Mouse (Mus musculus) lung, embryonic 14.5 days (tissue): ENCODE measurements around the gene Pgd. TPM values are rescaled to one million over a fixed set of nuclear protein-coding genes. Genes with fewer than 3 reads are reported as not detected.
A peak's percentile ranks its signal among the peaks of the same experiment; 100 is the strongest.

Experiments used
- ATAC-seq: fragments of 200-750 bp; cut with Nextera tagmentation; 2 replicates; pipeline ENCODE4 v1.8.0; 2017; ENCODE audit warnings: mild to moderate bottlenecking, moderate TSS enrichment, moderate library complexity; ENCODE audit not compliant: insufficient read depth
- DNase-seq: peaks from one replicate; pipeline ENCODE4 v3.0.0-alpha.2; 2015
- H3K27ac ChIP-seq: fragments of 300-500 bp; sonication (generic); 2 replicates; pipeline ENCODE4 v1.5.1; 2014; ENCODE audit warnings: low read depth, mild to moderate bottlenecking, moderate library complexity
- H3K27me3 ChIP-seq: fragments of 300-500 bp; sonication (generic); 2 replicates; pipeline ENCODE4 v1.6.1; 2014; ENCODE audit warnings: low read length, control low read depth; ENCODE audit not compliant: insufficient read depth
- H3K36me3 ChIP-seq: fragments of 300-500 bp; sonication (generic); 2 replicates; pipeline ENCODE4 v1.6.1; 2014; ENCODE audit warnings: control low read depth; ENCODE audit not compliant: insufficient read depth
- H3K4me1 ChIP-seq: fragments of 300-500 bp; sonication (generic); 2 replicates; pipeline ENCODE4 v1.6.1; 2014; ENCODE audit warnings: antibody characterized with exemption, control low read depth; ENCODE audit not compliant: insufficient read depth
- H3K4me2 ChIP-seq: fragments of 300-500 bp; sonication (generic); 2 replicates; pipeline ENCODE4 v1.6.1; 2014; ENCODE audit warnings: mild to moderate bottlenecking
- H3K4me3 ChIP-seq: fragments of 300-500 bp; sonication (generic); 2 replicates; pipeline ENCODE4 v1.5.1; 2014; ENCODE audit warnings: low read depth, low read length
- H3K9ac ChIP-seq: fragments of 300-500 bp; sonication (generic); 2 replicates; pipeline ENCODE4 v1.6.1; 2014
- H3K9me3 ChIP-seq: fragments of 300-500 bp; sonication (generic); 2 replicates; pipeline ENCODE4 v1.6.1; 2016; ENCODE audit warnings: low read depth, low read length, control low read depth
- CTCF ChIP-seq: IDR thresholded peaks from 2 replicates; pipeline ENCODE4 v1.5.1; 2016; ENCODE audit warnings: antibody characterized with exemption, low read depth
- WGBS: fragments of 180-500 bp; shearing (Covaris S2); extraction: QIAGEN DNeasy Blood & Tissue Kit; methylation state at CpG from one replicate; pipeline ENCODE4 v1.1.7; 2014; 5-methylcytosine and 5-hydroxymethylcytosine counted together
- polyA plus RNA-seq: library from polyadenylated mRNA; unstranded; fragments of >200 nt; fragmentation: Nextera tagmentation; extraction: Ambion mirVana; gene quantifications from 2 replicates; pipeline ENCODE4 v1.2.1, GENCODE M21; 2014

Pgd gene
- polyA plus RNA-seq, 1 experiment from 2014 or later = 47.0 TPM

GRCm38 (mm10) chr4:149133395-149133794, 33.2 kb downstream of the Pgd start:
- Histone ChIP-seq H3K27ac (no peak overlapping the region), H3K36me3 (peaks cover 32% of the 10 kb centered on the region; the same call in 1 of the 2 replicates), H3K9ac (no peak overlapping the region), H3K27me3 (no peaks in the 10 kb centered on the region), H3K4me1 (no peaks in the 10 kb centered on the region), H3K9me3 (no peaks in the 10 kb centered on the region), H3K4me3 (no peak overlapping the region), H3K4me2 (no peak overlapping the region)
- ATAC-seq = no peak
- WGBS = 75% methylated on average over 5 of the region's 5 CpGs
- no peak for TF ChIP-seq CTCF
- DNase-seq = no peak

GRCm38 (mm10) chr4:149131789-149132565, 34.6 kb downstream of the Pgd start:
- no peak for TF ChIP-seq CTCF
- Histone ChIP-seq H3K36me3 (peaks cover 40% of the 10 kb centered on the region; the same call in 1 of the 2 replicates), H3K4me2 (0 out of 2 replicates have a peak overlapping the region, but pooled peaks have one; percentile 7), H3K4me1 (no peaks in the 10 kb centered on the region), H3K9me3 (no peaks in the 10 kb centered on the region), H3K27ac (no peak overlapping the region), H3K4me3 (no peak overlapping the region), H3K27me3 (no peaks in the 10 kb centered on the region), H3K9ac (no peak overlapping the region)
- WGBS = 59% methylated on average over 21 of the region's 21 CpGs
- ATAC-seq = no peak
- no peak for DNase-seq

GRCm38 (mm10) chr4:149131021-149131752, 35.4 kb downstream of the Pgd start:
- Histone ChIP-seq H3K4me2 (no peak overlapping the region), H3K9ac (no peak overlapping the region), H3K27me3 (no peaks in the 10 kb centered on the region), H3K27ac (no peak overlapping the region), H3K9me3 (no peaks in the 10 kb centered on the region), H3K4me3 (no peak overlapping the region), H3K4me1 (no peaks in the 10 kb centered on the region), H3K36me3 (peaks cover 41% of the 10 kb centered on the region; the same call in 1 of the 2 replicates)
- DNase-seq = no peak
- ATAC-seq = no peak
- TF ChIP-seq CTCF = no peak
- WGBS = 79% methylated on average over 23 of the region's 23 CpGs

- no peak overlapping the region for H3K9ac ChIP-seq
- 50% methylated on average over 18 of the region's 18 CpGs for WGBS
- H3K9me3 ChIP-seq = no peaks in the 10 kb centered on the region
- H3K27ac ChIP-seq = peak overlapping the region; percentile 36; the same call in 1 of the 2 replicates
- H3K4me1 ChIP-seq = no peaks in the 10 kb centered on the region
- TF ChIP-seq CTCF = no peak
- ATAC-seq = no peak
- H3K36me3 ChIP-seq = peaks cover 41% of the 10 kb centered on the region; the same call in 1 of the 2 replicates
- H3K4me2 ChIP-seq = no peak overlapping the region
- H3K4me3 ChIP-seq = no peak overlapping the region
- no peak for DNase-seq
- H3K27me3 ChIP-seq = no peaks in the 10 kb centered on the region
Observed at GRCm38 (mm10) chr4:149128467-149128866, 38.1 kb downstream of the Pgd start.

GRCm38 (mm10) chr4:149126663-149127062, 39.9 kb downstream of the Pgd start, which contains the start of gene Cort:
TSS of gene Cort (minus strand) at chr4:149126763.
- TF ChIP-seq CTCF = no peak
- ATAC-seq (no peak), DNase-seq (no peak)
- WGBS = 78% methylated on average over 11 of the region's 11 CpGs
- Histone ChIP-seq H3K4me2 (no peak within 1 kb of the TSS), H3K27ac (no peak within 1 kb of the TSS), H3K27me3 (no peaks in the 10 kb centered on the region), H3K9ac (no peak within 1 kb of the TSS; the same call in 1 of the 2 replicates), H3K4me3 (no peak within 1 kb of the TSS), H3K4me1 (no peaks in the 10 kb centered on the region), H3K36me3 (peaks cover 37% of the 10 kb centered on the region; the same call in 1 of the 2 replicates), H3K9me3 (no peaks in the 10 kb centered on the region)

GRCm38 (mm10) chr4:149126115-149126509, 40.5 kb downstream of the Pgd start:
- 35% methylated on average over 6 of the region's 6 CpGs for WGBS
- H3K4me2 ChIP-seq = no peak overlapping the region
- no peak for TF ChIP-seq CTCF
- peaks cover 32% of the 10 kb centered on the region; the same call in 1 of the 2 replicates for H3K36me3 ChIP-seq
- H3K27me3 ChIP-seq = no peaks in the 10 kb centered on the region
- DNase-seq (no peak), ATAC-seq (peak; percentile 44; the same call in 1 of the 2 replicates)
- no peaks in the 10 kb centered on the region for H3K4me1 ChIP-seq
- H3K9ac ChIP-seq = no peak overlapping the region; the same call in 1 of the 2 replicates
- no peak overlapping the region for H3K4me3 ChIP-seq
- H3K9me3 ChIP-seq = no peaks in the 10 kb centered on the region
- no peak overlapping the region for H3K27ac ChIP-seq
